Mouse (Mus musculus) lung, adult 2 months (tissue): Measurements from ENCODE around the gene Esx1.

Experiments
- CTCF ChIP-seq: fragments of 200-500 bp; IDR thresholded peaks from 2 replicates; pipeline ENCODE4 v1.5.1; 2011; ENCODE audit warnings: mild to moderate bottlenecking, low read length, control low read depth; ENCODE audit not compliant: insufficient read depth
- POLR2A ChIP-seq: fragments of 200-500 bp; IDR thresholded peaks from 2 replicates; pipeline ENCODE4 v1.6.1; 2011; ENCODE audit warnings: low read depth, mild to moderate bottlenecking, control low read depth, low read length, borderline replicate concordance; ENCODE audit errors: extremely low read depth

DNA sequence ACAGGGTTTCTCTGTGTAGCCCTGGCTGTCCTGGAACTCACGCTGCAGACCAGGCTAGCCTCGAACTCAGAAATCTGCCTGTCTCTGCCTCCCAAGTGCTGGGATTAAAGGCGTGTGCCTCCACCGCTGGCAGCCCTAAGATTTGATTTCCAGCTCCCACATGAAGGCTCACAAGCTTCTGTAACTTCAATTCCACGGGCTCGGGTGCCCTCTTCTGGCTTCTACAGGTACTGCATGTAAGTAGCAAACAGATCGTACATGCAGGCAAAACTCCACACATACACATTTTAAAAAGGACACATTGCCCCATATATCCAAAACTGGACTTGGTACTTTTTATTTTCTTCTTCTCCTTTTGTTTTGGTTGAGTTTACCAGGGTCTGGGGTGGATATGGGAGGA, 48.1 kb upstream of the Esx1 start:
- no peak for TF ChIP-seq CTCF
- no peak for TF ChIP-seq POLR2A
